Mouse (Mus musculus) MEL (cell line): ENCODE results near the gene Lrba. TPM values are rescaled to one million over a fixed set of nuclear protein-coding genes. Genes with fewer than 3 reads are reported as not detected.

Experiments used
- DNase-seq: peaks from one replicate; pipeline ENCODE4 v3.0.0; 2011; ENCODE audit warnings: low read depth, low spot score
- H3K27ac ChIP-seq: 2 replicates; pipeline ENCODE4 v1.5.1; 2012; ENCODE audit warnings: low read depth, mild to moderate bottlenecking, control low read depth, low read length, moderate library complexity; ENCODE audit not compliant: control insufficient read depth
- H3K27me3 ChIP-seq, 2 experiments: fragments of 150-350 bp in 1 of 2; sonication (generic) in 1 of 2; 2 replicates each; pipeline ENCODE4 v1.6.1; 2012; ENCODE audit warnings: low read length in 2 of 2, mild to moderate bottlenecking in 2 of 2, improper control_type of control experiment in 1 of 2, moderate library complexity in 1 of 2; ENCODE audit not compliant: insufficient read depth in 2 of 2, control insufficient read depth in 1 of 2
- H3K36me3 ChIP-seq, 2 experiments: 2 replicates each; pipeline ENCODE4 v1.6.1; 2012 to 2014; ENCODE audit warnings: low read length in 2 of 2, improper control_type of control experiment in 1 of 2, inconsistent platforms in 1 of 2, mild to moderate bottlenecking in 1 of 2; ENCODE audit not compliant: insufficient read depth in 2 of 2, control insufficient read depth in 1 of 2
- H3K4me1 ChIP-seq, 2 experiments: fragments of 150-350 bp in 1 of 2; sonication (generic) in 1 of 2; 2 replicates each; pipeline ENCODE4 v1.6.1; 2012; ENCODE audit warnings: low read length in 2 of 2, improper control_type of control experiment in 1 of 2, mild to moderate bottlenecking in 1 of 2; ENCODE audit not compliant: insufficient read depth in 2 of 2, control insufficient read depth in 1 of 2
- H3K4me3 ChIP-seq, 2 experiments: fragments of 150-350 bp in 1 of 2; sonication (generic) in 1 of 2; 2 replicates each; pipeline ENCODE4 v1.5.1; 2012; ENCODE audit warnings: low read depth in 2 of 2, low read length in 2 of 2, mild to moderate bottlenecking in 2 of 2, moderate library complexity in 2 of 2, control low read depth in 1 of 2, improper control_type of control experiment in 1 of 2; ENCODE audit not compliant: control insufficient read depth in 1 of 2, insufficient read depth in 1 of 2
- H3K79me2 ChIP-seq: 2 replicates; pipeline ENCODE4 v1.6.1; 2012; ENCODE audit warnings: mild to moderate bottlenecking, low read length, moderate library complexity; ENCODE audit not compliant: control insufficient read depth, poor library complexity, insufficient read depth
- H3K9ac ChIP-seq: 2 replicates; pipeline ENCODE4 v1.6.1; 2012; ENCODE audit warnings: low read depth, mild to moderate bottlenecking, control low read depth, low read length, moderate library complexity; ENCODE audit not compliant: control insufficient read depth, poor library complexity, severe bottlenecking
- H3K9me3 ChIP-seq: fragments of 150-350 bp; sonication (generic); replicated peaks from 2 replicates; pipeline ENCODE4 v1.6.1; 2012; ENCODE audit warnings: mild to moderate bottlenecking, low read length, improper control_type of control experiment, moderate library complexity; ENCODE audit not compliant: insufficient read depth
- BHLHE40 ChIP-seq: IDR thresholded peaks from 2 replicates; pipeline ENCODE4 v1.6.1; 2012; ENCODE audit warnings: low read depth, mild to moderate bottlenecking, inconsistent platforms, low read length, improper control_type of control experiment, borderline replicate concordance
- CTCF ChIP-seq, 3 experiments: IDR thresholded peaks in 2 of 3; conservative IDR thresholded peaks in 1 of 3; 2 replicates each; pipeline ENCODE4 v1.5.1; 2011 to 2012; ENCODE audit warnings: low read length in 3 of 3, low read depth in 2 of 3, mild to moderate bottlenecking in 2 of 3, improper control_type of control experiment in 1 of 3, inconsistent platforms in 1 of 3, mixed read lengths in 1 of 3, moderate library complexity in 1 of 3; ENCODE audit not compliant: control insufficient read depth in 1 of 3, insufficient read depth in 1 of 3, poor library complexity in 1 of 3, severe bottlenecking in 1 of 3
- ELF1 ChIP-seq: IDR thresholded peaks from 2 replicates; pipeline ENCODE4 v1.6.1; 2014; ENCODE audit warnings: low read depth, mild to moderate bottlenecking, inconsistent platforms, low read length, improper control_type of control experiment, moderate library complexity
- EP300 ChIP-seq, 2 experiments: IDR thresholded peaks; 2 replicates each; pipeline ENCODE4 v1.6.1; 2011; ENCODE audit warnings: improper control_type of control experiment in 2 of 2, low read length in 2 of 2, low read depth in 1 of 2, mild to moderate bottlenecking in 1 of 2
- GABPA ChIP-seq: IDR thresholded peaks from 2 replicates; pipeline ENCODE4 v1.6.1; 2012; ENCODE audit warnings: low read depth, mild to moderate bottlenecking, inconsistent platforms, low read length, improper control_type of control experiment, moderate library complexity
- HCFC1 ChIP-seq: IDR thresholded peaks from 2 replicates; pipeline ENCODE4 v1.6.1; 2012; ENCODE audit warnings: low read depth, mild to moderate bottlenecking, inconsistent platforms, low read length, improper control_type of control experiment, moderate library complexity
- MAFK ChIP-seq: IDR thresholded peaks from 2 replicates; pipeline ENCODE4 v1.6.1; 2011; ENCODE audit warnings: low read depth, mild to moderate bottlenecking, low read length, improper control_type of control experiment, borderline replicate concordance
- MAZ ChIP-seq: IDR thresholded peaks from 2 replicates; pipeline ENCODE4 v1.6.1; 2012; ENCODE audit warnings: low read depth, mild to moderate bottlenecking, inconsistent platforms, low read length, improper control_type of control experiment
- MYB ChIP-seq: IDR thresholded peaks from 2 replicates; pipeline ENCODE4 v1.6.1; 2011; ENCODE audit warnings: mild to moderate bottlenecking, low read depth, low read length, improper control_type of control experiment
- NELFE ChIP-seq: IDR thresholded peaks from 2 replicates; pipeline ENCODE4 v1.6.1; 2011; ENCODE audit warnings: low read depth, low read length, improper control_type of control experiment
- NRF1 ChIP-seq: IDR thresholded peaks from 2 replicates; pipeline ENCODE4 v1.6.1; 2014; ENCODE audit warnings: low read depth, mild to moderate bottlenecking, inconsistent platforms, low read length, improper control_type of control experiment, moderate library complexity; ENCODE audit not compliant: poor library complexity, insufficient read depth, severe bottlenecking
- POLR2AphosphoS5 ChIP-seq: IDR thresholded peaks from 2 replicates; pipeline ENCODE4 v1.6.1; 2012; ENCODE audit warnings: low read depth, borderline replicate concordance, mild to moderate bottlenecking, inconsistent platforms, low read length, moderate library complexity, mixed read lengths
- SMC3 ChIP-seq: IDR thresholded peaks from 2 replicates; pipeline ENCODE4 v1.6.1; 2011; ENCODE audit warnings: low read depth, low read length, improper control_type of control experiment
- TCF12 ChIP-seq: IDR thresholded peaks from 2 replicates; pipeline ENCODE4 v1.6.1; 2014; ENCODE audit warnings: low read depth, mild to moderate bottlenecking, inconsistent platforms, low read length, improper control_type of control experiment, moderate library complexity
- UBTF ChIP-seq: IDR thresholded peaks from 2 replicates; pipeline ENCODE4 v1.6.1; 2012; ENCODE audit warnings: low read depth, mild to moderate bottlenecking, inconsistent platforms, low read length, improper control_type of control experiment, moderate library complexity, borderline replicate concordance; ENCODE audit not compliant: insufficient read depth
- ZMIZ1 ChIP-seq: IDR thresholded peaks from 2 replicates; pipeline ENCODE4 v1.6.1; 2012; ENCODE audit warnings: low read depth, mild to moderate bottlenecking, inconsistent platforms, low read length, improper control_type of control experiment, moderate library complexity
- polyA plus RNA-seq, 2 experiments: library from polyadenylated mRNA; stranded (reverse) in 1 of 2; unstranded in 1 of 2; fragments of >175 nt in 1 of 2; fragments of >200 nt in 1 of 2; gene quantifications; 2 replicates each; pipeline versions ENCODE4 v1.2.1 to v1.2.4; 2012; ENCODE audit warnings: low replicate concordance in 2 of 2, low read depth in 1 of 2; ENCODE audit not compliant: insufficient read length in 2 of 2, insufficient read depth in 1 of 2, missing spikeins in 1 of 2
- total RNA-seq: library from RNA; depleted of rRNA; stranded (reverse); fragments of 300-350 nt; gene quantifications from 2 replicates; pipeline ENCODE4 v1.2.3, GENCODE M21; 2012

Lrba gene
- total and polyA plus RNA-seq, 3 experiments, result 10.9 to 17.9 TPM; not detected in 1

GRCm38 (mm10) chr3:86558976-86559375 lies 334.5 kb downstream of the Lrba start:
- H3K79me2 ChIP-seq, result no peaks in the 10 kb centered on the region
- no peak for DNase-seq
- H3K27ac ChIP-seq, result no peak overlapping the region
- H3K4me3 ChIP-seq, result no peak overlapping the region
- H3K36me3 ChIP-seq, result peaks cover 0 to 23% of the 10 kb centered on the region in 2 experiments; a peak in 2 of 4 replicates
- H3K4me1 ChIP-seq, result peaks cover 2 to 17% of the 10 kb centered on the region in 2 experiments; a peak in 2 of 4 replicates
- H3K9me3 ChIP-seq, result no peaks in the 10 kb centered on the region
- no peak overlapping the region for H3K9ac ChIP-seq
- TF ChIP-seq MYB (no peak), ELF1 (no peak), BHLHE40 (no peak), POLR2AphosphoS5 (no peak), EP300 (IDR thresholded peaks at IDR 0.05; ENCODE audit: low read depth in 1 of 2, low read length in 2 of 2) (no peak), MAFK (no peak), SMC3 (no peak), GABPA (no peak), HCFC1 (no peak), ZMIZ1 (no peak), CTCF (IDR thresholded peaks at IDR 0.05 in 2 of 3, conservative IDR thresholded peaks at IDR 0.05 in 1 of 3; ENCODE audit: control insufficient read depth in 1 of 3, insufficient read depth in 1 of 3, low read depth in 2 of 3, low read length in 3 of 3, poor library complexity in 1 of 3, severe bottlenecking in 1 of 3) (no peak), MAZ (no peak), UBTF (no peak), TCF12 (no peak), NELFE (no peak)
- H3K27me3 ChIP-seq, result no peaks in the 10 kb centered on the region

- H3K9me3 ChIP-seq, result no peaks in the 10 kb centered on the region
- no peaks in the 10 kb centered on the region for H3K79me2 ChIP-seq
- H3K27me3 ChIP-seq, result no peaks in the 10 kb centered on the region
- peaks cover 0 to 23% of the 10 kb centered on the region in 2 experiments; a peak in 2 of 4 replicates for H3K36me3 ChIP-seq
- H3K9ac ChIP-seq, result no peak overlapping the region
- H3K4me3 ChIP-seq, result no peak overlapping the region
- no peak for DNase-seq
- TF ChIP-seq ZMIZ1, result no peak
- no peak for TF ChIP-seq MAZ
- no peak for TF ChIP-seq NRF1
- TF ChIP-seq UBTF, result no peak
- no peak for TF ChIP-seq EP300 (IDR thresholded peaks at IDR 0.05; ENCODE audit: low read depth in 1 of 2, low read length in 2 of 2)
- H3K27ac ChIP-seq, result no peak overlapping the region
- peaks cover 2 to 17% of the 10 kb centered on the region in 2 experiments; a peak in 2 of 4 replicates for H3K4me1 ChIP-seq
Measured at GRCm38 (mm10) chr3:86559635-86560034, 335.2 kb downstream of the Lrba start.
